Mouse (Mus musculus) midbrain, embryonic 15.5 days (tissue): ENCODE results near the gene Ccr2. TPM values are rescaled to one million over a fixed set of nuclear protein-coding genes. Genes with fewer than 3 reads are reported as not detected.
"Not testable (repeated sequence)": the region's sequence is repeated elsewhere in the genome, so short reads cannot be mapped to it uniquely, and the experiment has no call there.

Experiments used
- ATAC-seq: fragments of 200-750 bp; cut with Nextera tagmentation; replicated peaks from 2 replicates; pipeline ENCODE4 v1.8.0; 2017; ENCODE audit warnings: moderate TSS enrichment
- H3K27ac ChIP-seq: fragments of 300-500 bp; sonication (generic); 2 replicates; pipeline ENCODE4 v1.5.1; 2015; ENCODE audit warnings: mild to moderate bottlenecking, inconsistent platforms
- H3K27me3 ChIP-seq: fragments of 300-500 bp; sonication (generic); replicated peaks from 2 replicates; pipeline ENCODE4 v1.6.1; 2015; ENCODE audit warnings: inconsistent platforms
- H3K36me3 ChIP-seq: fragments of 300-500 bp; sonication (generic); replicated peaks from 2 replicates; pipeline ENCODE4 v1.6.1; 2015; ENCODE audit warnings: inconsistent platforms
- H3K4me1 ChIP-seq: fragments of 300-500 bp; sonication (generic); 2 replicates; pipeline ENCODE4 v1.6.1; 2015; ENCODE audit warnings: inconsistent platforms
- H3K4me2 ChIP-seq: fragments of 300-500 bp; sonication (generic); 2 replicates; pipeline ENCODE4 v1.6.1; 2015; ENCODE audit warnings: inconsistent platforms, mild to moderate bottlenecking, moderate library complexity
- H3K4me3 ChIP-seq: fragments of 300-500 bp; sonication (generic); 2 replicates; pipeline ENCODE4 v1.5.1; 2015; ENCODE audit warnings: mild to moderate bottlenecking, inconsistent platforms
- H3K9ac ChIP-seq: fragments of 300-500 bp; sonication (generic); 2 replicates; pipeline ENCODE4 v1.6.1; 2015; ENCODE audit warnings: mild to moderate bottlenecking, inconsistent platforms
- H3K9me3 ChIP-seq: fragments of 300-500 bp; sonication (generic); 2 replicates; pipeline ENCODE4 v1.6.1; 2016; ENCODE audit warnings: inconsistent platforms
- WGBS: fragments of 180-500 bp; shearing (Covaris S2); methylation state at CpG from one replicate; pipeline ENCODE4 v1.1.7; 2015; ENCODE audit warnings: mixed read lengths; 5-methylcytosine and 5-hydroxymethylcytosine counted together
- polyA plus RNA-seq: library from polyadenylated mRNA; unstranded; fragments of >200 nt; fragmentation: Nextera tagmentation; extraction: Ambion mirVana; gene quantifications from 2 replicates; pipeline ENCODE4 v1.2.1, GENCODE M21; 2015

The Ccr2 gene
- 0.26 and 0.32 TPM in 2 replicates for polyA plus RNA-seq

DNA sequence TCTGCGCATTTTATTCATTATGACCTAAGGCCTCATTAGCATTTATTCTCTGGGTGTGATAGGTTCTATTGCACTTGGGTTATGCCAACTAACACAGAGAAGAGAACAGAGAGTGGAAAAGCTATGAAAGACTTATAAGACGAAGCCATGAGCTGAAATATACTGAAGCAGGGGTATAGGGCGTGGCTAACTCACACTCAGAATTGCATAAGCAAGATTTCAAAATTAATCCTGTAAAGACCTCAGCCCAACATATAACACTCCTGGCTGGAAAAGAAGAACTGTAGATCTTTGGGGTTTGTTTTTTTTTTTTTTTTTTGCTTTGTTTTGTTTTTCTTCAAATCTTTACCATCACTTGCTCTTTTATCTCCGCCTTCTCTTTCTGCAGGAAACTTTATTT is at the start of gene Ccr2:
Gene Ccr2, plus strand, starts transcription at position 228 of the 400 bp plus-strand sequence.
- no peak within 1 kb of the TSS for H3K27ac ChIP-seq
- no peaks in the 10 kb centered on the region for H3K9me3 ChIP-seq
- H3K4me2 ChIP-seq = no peak within 1 kb of the TSS
- WGBS = 88% methylated on average over 4 of the region's 4 CpGs
- H3K36me3 ChIP-seq = no peaks in the 10 kb centered on the region
- no peak within 1 kb of the TSS for H3K4me3 ChIP-seq
- H3K4me1 ChIP-seq = no peaks in the 10 kb centered on the region
- no peaks in the 10 kb centered on the region for H3K27me3 ChIP-seq
- no peak for ATAC-seq
- no peak within 1 kb of the TSS for H3K9ac ChIP-seq

DNA sequence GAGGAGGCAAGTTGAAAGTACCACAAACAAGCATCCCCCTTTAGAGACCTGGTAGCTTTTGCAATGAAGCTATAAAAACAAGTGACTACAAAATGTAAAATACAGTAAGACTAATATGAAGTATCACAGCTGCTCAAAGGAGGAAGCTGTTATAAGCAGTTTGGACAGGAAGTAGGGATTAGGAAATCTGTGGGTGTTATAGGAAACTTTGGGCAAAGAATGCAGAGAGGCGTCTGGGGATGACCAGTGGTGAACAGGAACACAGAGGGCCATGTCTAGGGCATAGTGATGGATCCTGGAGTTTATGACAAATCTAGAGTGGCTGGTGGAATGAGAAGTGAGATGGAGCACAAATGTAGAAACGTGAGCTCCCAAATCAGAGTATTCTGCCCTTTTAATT is 48.2 kb upstream of the Ccr2 start:
- Histone ChIP-seq H3K36me3 (no peaks in the 10 kb centered on the region), H3K9me3 (no peaks in the 10 kb centered on the region), H3K9ac (no peak overlapping the region), H3K4me3 (no peak overlapping the region), H3K27ac (no peak overlapping the region), H3K4me2 (no peak overlapping the region), H3K4me1 (no peaks in the 10 kb centered on the region), H3K27me3 (no peaks in the 10 kb centered on the region)
- 75% methylated on average over 2 of the region's 2 CpGs for WGBS
- ATAC-seq = no peak

DNA sequence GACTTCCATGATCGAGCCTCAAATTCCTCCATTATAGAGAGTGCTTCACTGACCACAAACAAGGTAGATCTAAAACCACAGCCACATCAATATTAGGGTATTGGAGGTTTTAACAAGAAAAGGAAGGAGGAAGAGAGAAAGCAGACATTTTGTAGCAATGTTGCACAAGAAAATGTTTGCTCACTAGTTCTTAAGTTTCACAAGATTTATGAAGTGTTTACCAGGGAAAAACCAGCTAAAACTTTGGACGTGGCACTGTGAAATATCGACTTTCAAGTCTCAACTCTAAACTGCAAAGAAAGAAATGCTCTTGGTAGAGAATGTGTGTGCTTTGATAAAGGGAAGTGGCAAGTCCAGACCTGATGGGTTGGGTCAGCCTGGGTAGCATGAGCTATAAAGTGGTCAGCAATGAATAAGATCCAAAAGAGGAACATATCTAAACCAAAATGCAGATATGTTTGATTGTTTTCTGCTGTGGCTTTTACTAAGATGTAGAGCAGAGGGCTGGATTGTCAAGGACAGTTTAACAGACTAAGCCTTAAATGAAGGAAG is 45.5 kb upstream of the Ccr2 start:
- Histone ChIP-seq H3K4me1 (no peaks in the 10 kb centered on the region), H3K27ac (no peak overlapping the region), H3K9ac (no peak overlapping the region), H3K4me3 (no peak overlapping the region), H3K9me3 (no peaks in the 10 kb centered on the region), H3K4me2 (no peak overlapping the region), H3K36me3 (no peaks in the 10 kb centered on the region), H3K27me3 (no peaks in the 10 kb centered on the region)
- no peak for ATAC-seq
- WGBS = 84% methylated on average over 3 of the region's 3 CpGs

DNA sequence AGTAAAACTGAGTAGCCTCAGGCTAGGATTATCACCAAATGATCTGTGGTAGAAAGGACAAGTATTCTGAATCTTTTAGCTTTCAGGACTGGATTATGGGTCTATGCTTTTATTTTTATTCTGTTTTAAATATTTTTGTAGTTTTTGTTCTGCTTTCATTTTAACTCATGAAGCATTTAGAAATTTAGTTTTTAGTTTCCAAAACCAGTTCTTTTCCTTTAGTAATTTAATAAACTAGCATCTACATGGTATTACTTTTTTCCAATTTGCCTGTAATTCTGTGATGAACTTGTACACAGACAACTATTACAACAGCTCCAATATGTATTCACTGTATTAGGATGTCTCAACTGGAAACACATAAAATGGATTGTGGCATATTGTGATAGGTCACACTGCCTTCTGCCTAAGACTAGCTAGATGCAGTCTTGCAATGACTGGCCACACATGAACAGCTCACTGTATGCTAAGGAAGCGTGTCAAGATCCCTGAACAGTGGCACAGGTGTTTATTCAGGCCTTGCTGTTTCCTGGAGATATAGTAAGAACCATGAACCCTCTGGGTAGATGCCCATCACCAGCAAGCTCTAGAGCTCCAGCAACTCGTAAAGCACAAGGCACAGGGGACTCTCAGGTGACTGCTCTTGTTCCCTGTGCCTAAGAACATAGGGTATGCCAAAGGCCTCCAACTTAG is 41.9 kb upstream of the Ccr2 start:
- Histone ChIP-seq H3K4me2 (no peak overlapping the region), H3K9me3 (no peaks in the 10 kb centered on the region), H3K9ac (no peak overlapping the region), H3K4me3 (no peak overlapping the region), H3K27me3 (no peaks in the 10 kb centered on the region), H3K4me1 (no peaks in the 10 kb centered on the region), H3K36me3 (no peaks in the 10 kb centered on the region), H3K27ac (no peak overlapping the region)
- ATAC-seq = no peak
- 85% methylated on average over 2 of the region's 2 CpGs for WGBS

DNA sequence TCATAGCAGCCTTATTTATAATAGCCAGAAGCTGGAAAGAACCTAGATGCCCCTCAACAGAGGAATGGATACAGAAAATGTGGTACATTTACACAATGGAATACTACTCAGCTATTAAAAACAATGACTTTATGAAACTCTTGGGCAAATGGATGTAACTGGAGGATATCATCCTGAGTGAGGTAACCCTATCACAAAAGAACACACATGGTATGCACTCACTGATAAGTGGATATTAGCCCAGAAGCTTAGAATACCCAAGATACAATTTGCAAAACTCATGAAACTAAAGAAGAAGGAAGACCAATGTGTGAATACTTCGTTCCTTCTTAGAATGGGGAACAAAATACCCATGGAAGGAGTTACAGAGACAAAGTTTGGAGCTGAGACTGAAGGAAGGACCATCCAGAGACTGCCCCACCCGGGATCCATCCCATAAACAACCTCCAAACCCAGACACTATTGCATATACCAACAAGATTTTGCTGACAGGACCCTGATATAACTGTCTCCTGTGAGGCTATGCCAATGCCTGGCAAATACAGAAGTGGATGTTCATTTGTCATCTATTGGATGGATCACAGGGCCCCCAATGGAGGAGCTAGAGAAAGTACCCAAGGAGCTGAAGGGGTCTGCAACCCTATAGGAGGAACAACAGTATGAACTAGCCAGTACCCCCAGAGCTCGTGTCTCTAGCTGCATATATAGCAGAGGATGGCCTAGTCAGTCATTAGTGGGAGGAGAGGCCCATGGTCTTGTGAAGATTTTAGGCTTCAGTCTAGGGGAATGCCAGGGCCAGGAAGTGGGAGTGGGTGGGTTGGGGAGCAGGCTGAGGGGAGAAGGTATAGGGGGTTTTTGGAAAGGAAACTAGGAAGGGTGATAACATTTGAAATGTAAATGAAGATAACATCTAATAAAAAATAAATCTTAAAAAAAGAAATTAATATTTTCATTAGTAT is 40.0 kb upstream of the Ccr2 start:
- H3K27me3 ChIP-seq, H3K4me2 ChIP-seq, H3K36me3 ChIP-seq, H3K27ac ChIP-seq, H3K4me3 ChIP-seq, H3K4me1 ChIP-seq, ATAC-seq, H3K9me3 ChIP-seq, H3K9ac ChIP-seq: not testable (repeated sequence)
- WGBS = 61% methylated on average over 3 of the region's 3 CpGs

DNA sequence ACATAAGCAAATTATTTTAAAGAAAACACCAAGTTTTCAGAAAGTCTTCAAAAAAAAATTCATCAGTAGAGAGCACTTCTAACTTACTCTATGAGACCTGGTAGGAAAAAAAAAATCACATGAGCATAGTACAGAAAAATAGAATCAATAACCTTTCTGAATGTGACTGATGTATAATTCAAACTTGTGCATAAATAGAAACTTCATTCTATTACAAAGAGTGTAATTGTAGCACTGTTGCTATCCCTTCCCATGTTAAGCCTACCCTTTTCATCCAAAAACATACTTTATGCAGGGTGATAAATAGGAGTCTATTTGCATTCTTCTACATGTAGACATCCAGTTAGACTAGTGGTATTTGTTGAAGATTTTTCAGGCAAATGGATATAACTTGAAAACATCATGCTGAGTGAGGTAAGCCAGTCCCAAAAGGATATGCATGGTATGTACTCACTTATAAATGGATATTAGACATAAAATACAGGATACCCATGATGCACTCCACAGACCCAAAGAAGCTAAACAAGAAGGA is 35.1 kb upstream of the Ccr2 start:
- Histone ChIP-seq H3K27ac (no peak overlapping the region), H3K36me3 (no peaks in the 10 kb centered on the region), H3K4me3 (no peak overlapping the region), H3K27me3 (no peaks in the 10 kb centered on the region), H3K9ac (no peak overlapping the region), H3K4me1 (no peaks in the 10 kb centered on the region), H3K9me3 (no peaks in the 10 kb centered on the region), H3K4me2 (no peak overlapping the region)
- no peak for ATAC-seq

DNA sequence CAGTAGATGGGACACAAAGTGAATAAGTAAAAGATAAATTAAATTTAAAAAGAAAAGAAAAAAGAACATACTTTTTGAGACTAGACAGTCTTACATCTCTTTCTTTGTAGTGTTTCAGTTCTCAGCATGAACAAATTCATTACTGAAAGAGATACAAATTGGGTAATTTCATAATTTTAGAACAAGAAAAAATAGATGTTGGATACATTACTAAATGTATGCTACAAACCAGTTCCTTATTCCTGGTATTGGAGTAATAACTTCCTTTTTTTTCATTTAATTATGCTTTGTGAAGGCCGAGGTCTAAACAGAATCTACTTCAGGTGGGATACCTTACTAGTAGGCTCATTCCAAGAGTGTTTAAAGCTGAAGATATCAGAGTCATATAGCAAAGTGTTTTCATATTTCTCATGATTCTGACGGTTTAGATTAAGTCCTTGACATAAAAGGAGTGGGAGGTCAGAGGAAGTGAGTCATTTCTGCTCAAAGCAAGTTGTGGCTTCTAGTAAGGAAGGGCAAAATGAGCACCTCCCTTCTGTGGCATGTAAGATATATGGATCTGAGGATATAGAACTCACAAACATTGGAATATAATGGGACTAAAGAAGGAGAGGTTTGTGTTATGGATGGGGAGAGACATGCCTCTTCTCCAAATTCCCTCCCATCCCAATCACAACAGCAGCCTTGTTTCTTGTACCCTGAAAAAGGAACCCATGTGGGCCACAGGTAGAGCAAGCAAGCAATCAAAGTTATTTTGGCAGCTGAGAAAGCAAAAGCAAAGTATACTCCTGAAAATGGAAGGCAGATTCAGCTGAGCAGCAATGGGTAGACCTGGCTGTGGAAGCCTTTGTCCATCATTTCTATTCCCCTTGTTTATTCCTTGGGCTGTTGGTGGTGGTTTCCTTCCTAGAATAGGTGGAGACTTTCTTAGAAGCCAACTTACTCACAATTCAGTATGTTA is 33.4 kb upstream of the Ccr2 start:
- ATAC-seq = no peak

DNA sequence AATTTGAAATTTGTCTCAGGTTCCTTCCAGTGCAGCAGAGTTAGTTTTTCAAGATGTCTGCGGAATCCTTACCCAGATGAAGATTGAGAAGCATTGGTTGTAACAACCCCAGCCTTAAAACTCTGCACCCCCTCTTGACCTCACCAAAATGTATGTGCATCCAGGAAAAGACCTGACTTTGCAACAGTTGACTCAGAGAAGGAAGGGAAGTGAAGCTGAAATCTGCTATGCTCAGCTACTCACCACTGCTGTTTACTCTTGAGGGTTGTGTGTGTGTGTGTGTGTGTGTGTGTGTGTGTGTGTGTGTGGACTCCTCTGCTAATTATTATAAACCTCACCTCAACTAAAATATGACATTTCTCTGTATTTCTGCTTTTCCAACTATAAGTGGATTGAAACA is 30.2 kb upstream of the Ccr2 start:
- Histone ChIP-seq H3K4me2 (no peak overlapping the region), H3K9me3 (no peaks in the 10 kb centered on the region), H3K27ac (no peak overlapping the region), H3K9ac (no peak overlapping the region), H3K27me3 (no peaks in the 10 kb centered on the region), H3K4me3 (no peak overlapping the region), H3K4me1 (no peaks in the 10 kb centered on the region), H3K36me3 (no peaks in the 10 kb centered on the region)
- no peak for ATAC-seq
- 86% methylated on average over 1 of the region's 1 CpGs for WGBS

More for the DNA sequence above, 33.4 kb upstream of the Ccr2 start:
- Histone ChIP-seq H3K27ac (no peak overlapping the region), H3K4me2 (no peak overlapping the region), H3K9me3 (no peaks in the 10 kb centered on the region), H3K4me1 (no peaks in the 10 kb centered on the region), H3K9ac (no peak overlapping the region), H3K27me3 (no peaks in the 10 kb centered on the region), H3K4me3 (no peak overlapping the region), H3K36me3 (no peaks in the 10 kb centered on the region)
- WGBS = 57% methylated on average over 2 of the region's 2 CpGs

DNA sequence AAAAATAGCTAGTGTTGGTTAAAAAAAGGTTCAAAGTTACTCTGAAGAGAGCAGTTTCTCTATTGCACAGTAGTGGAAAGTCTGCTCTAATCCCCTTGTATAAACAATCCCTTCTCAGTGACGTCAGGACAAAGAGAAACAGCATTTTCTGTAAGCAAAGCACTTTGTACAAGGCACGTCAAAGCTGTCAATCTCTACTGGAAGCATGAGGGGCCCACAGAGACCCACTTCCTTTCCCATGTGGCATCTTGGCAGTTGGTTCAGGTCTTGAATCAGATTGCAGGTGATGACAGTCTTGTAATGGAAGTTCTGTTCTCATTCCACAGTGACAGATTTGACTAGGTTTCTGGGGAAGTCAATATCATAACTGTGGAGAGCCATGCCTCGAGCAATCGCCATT is 21.9 kb upstream of the Ccr2 start:
- H3K9ac ChIP-seq = no peak overlapping the region
- no peak overlapping the region for H3K4me2 ChIP-seq
- H3K27me3 ChIP-seq = no peaks in the 10 kb centered on the region
- H3K4me3 ChIP-seq = no peak overlapping the region
- no peak for ATAC-seq
- H3K27ac ChIP-seq = no peak overlapping the region
- H3K36me3 ChIP-seq = no peaks in the 10 kb centered on the region
- 50% methylated on average over 4 of the region's 4 CpGs for WGBS
- no peaks in the 10 kb centered on the region for H3K9me3 ChIP-seq
- no peaks in the 10 kb centered on the region for H3K4me1 ChIP-seq

DNA sequence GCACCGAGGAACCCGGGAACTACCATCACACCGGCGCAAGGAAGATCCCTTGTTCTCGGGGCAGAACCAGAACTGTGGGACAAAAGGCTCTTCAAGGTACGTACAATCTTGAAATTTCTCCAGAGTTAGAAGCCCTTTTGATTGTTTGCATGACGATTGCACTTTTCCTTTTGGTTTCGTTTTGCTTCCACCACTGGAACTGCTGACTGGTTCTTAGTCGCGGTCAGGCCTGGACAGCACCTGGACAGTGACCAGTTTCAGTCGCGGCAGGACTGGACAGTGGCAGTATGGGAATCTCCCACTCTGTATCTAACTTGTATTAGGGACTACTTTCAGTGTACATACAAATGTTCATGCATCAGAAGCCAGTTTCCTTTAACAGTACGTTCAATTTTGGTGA is 21.3 kb upstream of the Ccr2 start:
- WGBS = 93% methylated on average over 13 of the region's 13 CpGs
- not testable (repeated sequence) for H3K4me2 ChIP-seq, H3K9ac ChIP-seq, H3K27ac ChIP-seq, H3K9me3 ChIP-seq, H3K4me1 ChIP-seq, H3K27me3 ChIP-seq, H3K36me3 ChIP-seq, H3K4me3 ChIP-seq, ATAC-seq

DNA sequence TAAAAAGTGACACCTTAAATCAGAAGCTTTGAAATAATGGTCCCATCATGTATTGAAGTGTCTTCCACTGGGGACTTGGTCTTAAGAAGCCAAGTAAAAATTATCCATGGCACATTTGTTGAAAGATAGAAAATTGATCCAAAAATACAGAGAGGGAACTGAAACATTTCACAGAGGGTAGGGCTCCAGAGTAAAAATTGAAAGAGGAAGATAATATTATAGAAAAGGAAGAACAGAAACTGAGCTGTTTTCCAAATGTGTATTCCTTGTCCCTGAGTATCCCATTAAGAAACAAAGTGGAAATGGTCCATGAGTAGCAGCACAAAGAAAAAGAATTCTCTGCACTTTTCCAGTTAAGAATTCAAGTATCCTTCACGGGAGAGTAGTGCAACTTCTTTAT is 11.3 kb upstream of the Ccr2 start:
- no peak for ATAC-seq
- H3K9ac ChIP-seq = no peak overlapping the region
- H3K36me3 ChIP-seq = no peaks in the 10 kb centered on the region
- no peaks in the 10 kb centered on the region for H3K9me3 ChIP-seq
- H3K4me2 ChIP-seq = no peak overlapping the region
- H3K27ac ChIP-seq = no peak overlapping the region
- 74% methylated on average over 1 of the region's 1 CpGs for WGBS
- no peaks in the 10 kb centered on the region for H3K4me1 ChIP-seq
- no peaks in the 10 kb centered on the region for H3K27me3 ChIP-seq
- H3K4me3 ChIP-seq = no peak overlapping the region
